Mouse (Mus musculus): ENCODE data around the gene Stac3.
A peak's percentile ranks its signal among the peaks of the same experiment; 100 is the strongest.

Gene Stac3

DNA sequence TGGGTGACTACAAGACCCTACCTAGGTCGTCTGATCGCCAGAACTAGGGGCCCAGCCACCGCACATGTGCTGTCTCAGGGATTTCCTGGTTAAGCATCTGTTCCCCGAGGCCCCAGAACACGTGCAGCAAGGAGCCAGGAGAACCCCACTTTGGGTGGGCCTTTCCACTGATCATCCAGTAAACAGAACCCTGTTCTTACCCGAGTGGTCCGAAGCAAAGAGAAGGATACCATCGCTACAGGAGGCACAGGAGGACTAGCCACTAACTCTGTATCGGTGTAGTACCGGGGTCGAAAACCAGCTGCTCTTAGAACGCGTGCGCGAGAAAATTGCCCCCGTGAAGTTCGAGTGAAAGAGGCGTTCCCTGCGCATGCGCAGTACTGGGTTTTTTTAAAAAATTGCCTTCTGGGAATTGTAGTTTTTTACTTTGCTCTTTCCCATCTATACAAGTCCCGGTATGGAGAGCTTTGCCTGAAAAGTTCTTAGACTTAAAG, 20.6 kb downstream of the Stac3 start, which contains the start of gene Shmt2:
Gene Shmt2, minus strand, starts transcription at position 357 of the 494 bp plus-strand sequence.
- peak; percentile 82 for DNase-seq (ENCODE audit: low read depth, low spot score)

GRCm38 (mm10) chr10:127524646-127525255, 23.3 kb downstream of the Stac3 start:
- DNase-seq (ENCODE audit: low read depth, low spot score): no peak

GRCm38 (mm10) chr10:127526048-127526447, 24.6 kb downstream of the Stac3 start:
- DNase-seq (ENCODE audit: low read depth, low spot score): no peak

GRCm38 (mm10) chr10:127526681-127527080, 25.2 kb downstream of the Stac3 start:
- no peak for DNase-seq (ENCODE audit: low read depth, low spot score)

DNA sequence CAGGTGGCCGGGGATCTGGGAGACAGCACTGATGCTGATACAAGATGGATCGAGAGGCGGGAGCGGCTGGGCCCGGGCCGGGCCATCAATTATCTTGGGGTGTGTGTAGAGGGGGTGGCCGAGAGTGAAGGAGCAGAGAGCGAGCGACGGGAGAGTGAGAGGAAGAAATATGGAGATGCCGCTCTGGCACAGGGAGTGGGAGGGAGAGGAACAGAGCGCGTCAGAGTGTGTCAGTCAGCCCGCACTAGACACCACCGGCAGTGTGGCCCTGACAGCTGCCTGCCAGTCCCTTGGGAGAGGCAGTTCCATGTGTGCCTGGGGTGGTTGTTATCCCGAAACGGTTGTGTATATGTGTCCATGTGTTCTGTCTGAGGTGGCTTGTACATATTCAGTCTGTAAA, 26.0 kb downstream of the Stac3 start:
- DNase-seq (ENCODE audit: low read depth, low spot score): no peak

- no peak for DNase-seq (ENCODE audit: low read depth, low spot score)
Measured at GRCm38 (mm10) chr10:127530945-127531344, 29.5 kb downstream of the Stac3 start.

GRCm38 (mm10) chr10:127531548-127531947, 30.1 kb downstream of the Stac3 start:
- no peak for DNase-seq (ENCODE audit: low read depth, low spot score)

- no peak for DNase-seq (ENCODE audit: low read depth, low spot score)
Measured at GRCm38 (mm10) chr10:127534036-127534928, 32.8 kb downstream of the Stac3 start, which contains the start of gene Nxph4. Gene Nxph4 (minus strand): TSS chr10:127534559.

- DNase-seq (ENCODE audit: low read depth, low spot score): no peak
Measured at GRCm38 (mm10) chr10:127534929-127535384, 33.5 kb downstream of the Stac3 start.

DNA sequence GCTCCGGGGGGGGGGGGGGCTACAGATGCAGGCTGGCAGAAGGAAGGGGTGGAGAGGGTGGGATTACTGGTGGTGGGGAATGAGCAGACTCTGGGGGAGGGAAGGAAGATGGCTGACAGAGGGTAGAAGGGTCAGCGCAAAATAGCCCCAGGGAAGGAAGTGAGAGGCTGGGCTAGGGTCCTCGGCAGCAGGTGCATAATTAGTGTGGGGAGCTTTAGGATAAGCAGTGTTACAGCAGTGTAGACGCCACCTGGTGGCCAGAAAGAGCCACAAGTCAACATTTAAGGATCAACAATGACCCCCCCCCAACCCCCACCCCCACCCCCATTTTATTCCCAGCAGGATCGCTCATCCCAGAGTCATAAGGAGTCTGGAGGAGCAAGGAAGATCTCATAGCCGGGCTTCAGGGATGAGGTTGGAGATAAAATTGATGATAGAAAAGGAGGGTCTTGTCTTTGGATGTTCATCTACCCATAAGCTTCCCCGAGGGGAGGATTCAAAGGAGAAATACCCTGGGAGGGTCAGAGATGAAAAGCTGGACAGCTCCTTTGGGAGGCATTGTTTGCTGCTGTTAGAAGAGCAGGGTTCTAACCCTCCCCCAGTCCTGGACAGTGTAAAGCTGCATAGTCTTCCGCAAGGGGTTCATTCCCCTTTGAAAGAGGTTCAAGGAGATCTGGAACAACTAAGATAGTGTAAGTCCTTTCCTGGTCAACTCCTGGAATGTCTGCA, 35.3 kb downstream of the Stac3 start:
- no peak for DNase-seq (ENCODE audit: low read depth, low spot score)

- DNase-seq (ENCODE audit: low read depth, low spot score): no peak
Measured at GRCm38 (mm10) chr10:127537854-127538583, 36.5 kb downstream of the Stac3 start.

GRCm38 (mm10) chr10:127541510-127541909, 40.0 kb downstream of the Stac3 start:
- DNase-seq (ENCODE audit: low read depth, low spot score): no peak

DNA sequence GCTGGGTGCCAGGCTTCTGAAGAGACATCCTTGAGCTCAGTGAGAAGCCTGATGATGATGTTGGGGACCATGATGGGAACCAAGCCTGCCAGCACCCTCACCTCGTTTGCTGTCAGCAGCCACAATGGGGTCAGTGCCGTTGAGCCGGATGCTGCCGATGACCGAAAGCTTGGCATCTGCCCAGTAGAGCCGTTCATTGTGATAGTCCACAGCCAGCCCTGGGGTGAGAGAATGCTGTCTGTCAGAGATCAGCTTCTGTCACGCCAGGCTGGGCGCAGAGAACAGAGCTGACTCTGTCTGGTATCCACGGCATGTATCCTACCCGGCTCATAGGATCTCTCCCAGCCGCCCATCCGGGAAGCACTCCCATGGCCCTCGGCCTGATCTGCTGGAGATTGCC, 40.6 kb downstream of the Stac3 start:
- no peak for DNase-seq (ENCODE audit: low read depth, low spot score)

DNA sequence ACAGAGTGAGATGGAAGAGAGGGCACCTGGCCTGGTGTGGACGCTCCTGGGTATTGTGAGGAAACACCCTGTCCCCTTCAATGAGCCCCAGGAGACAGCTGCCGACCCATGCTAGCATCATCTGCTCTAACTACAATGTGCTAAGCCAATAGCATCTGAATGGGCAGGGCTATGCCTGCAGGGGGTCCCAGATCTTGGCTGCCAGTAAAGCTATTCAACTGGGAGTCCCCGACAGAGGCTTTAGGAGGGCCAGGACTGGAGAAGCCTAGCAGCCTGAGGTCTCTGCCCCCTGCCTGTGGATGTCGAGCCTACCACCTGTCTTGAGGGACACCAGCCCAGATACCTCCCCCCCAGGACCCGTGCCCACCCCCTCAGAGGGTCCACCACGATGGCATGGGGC, 41.2 kb downstream of the Stac3 start:
- no peak for DNase-seq (ENCODE audit: low read depth, low spot score)

DNA sequence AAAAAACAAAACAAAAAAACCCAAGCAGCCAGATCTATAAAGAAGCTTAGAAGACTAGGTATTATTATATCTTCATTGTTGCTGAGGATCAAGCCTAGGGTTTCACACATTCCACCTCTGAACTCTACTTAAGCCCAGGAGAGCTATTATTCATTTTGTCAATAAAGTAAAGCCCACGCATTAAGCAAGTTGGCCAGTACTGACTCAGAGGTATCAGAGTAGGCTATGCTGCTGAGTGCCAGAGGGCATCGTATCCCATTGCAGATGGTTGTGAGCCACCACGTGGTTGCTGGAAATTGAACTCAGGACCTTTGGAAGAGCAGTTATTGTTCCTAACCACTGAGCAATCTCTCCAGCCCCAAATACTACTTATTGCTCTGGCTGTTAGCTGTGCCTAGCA, 42.4 kb downstream of the Stac3 start:
- no peak for DNase-seq (ENCODE audit: low read depth, low spot score)

- no peak for DNase-seq (ENCODE audit: low read depth, low spot score)
Measured at GRCm38 (mm10) chr10:127544375-127544774, 42.9 kb downstream of the Stac3 start.

DNA sequence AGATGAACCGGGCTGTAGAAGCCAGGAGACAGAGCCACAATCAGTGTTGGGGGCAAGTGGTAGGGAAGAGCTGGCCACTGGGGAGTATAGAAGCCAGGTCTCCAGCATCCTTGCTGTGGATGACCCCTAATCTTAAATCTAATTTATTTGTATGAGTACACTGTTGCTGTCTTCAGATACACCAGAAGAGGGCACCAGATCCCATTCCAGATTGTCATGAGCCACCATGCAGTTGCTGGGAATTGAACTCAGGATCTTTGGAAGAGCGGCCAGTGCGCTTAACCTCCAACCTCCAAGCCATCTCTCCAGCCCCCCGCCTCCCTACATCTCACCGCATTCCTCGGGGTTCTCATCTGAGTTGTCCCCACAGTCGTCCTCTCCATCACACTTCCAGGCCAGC, 45.0 kb downstream of the Stac3 start:
- no peak for DNase-seq (ENCODE audit: low read depth, low spot score)

DNA sequence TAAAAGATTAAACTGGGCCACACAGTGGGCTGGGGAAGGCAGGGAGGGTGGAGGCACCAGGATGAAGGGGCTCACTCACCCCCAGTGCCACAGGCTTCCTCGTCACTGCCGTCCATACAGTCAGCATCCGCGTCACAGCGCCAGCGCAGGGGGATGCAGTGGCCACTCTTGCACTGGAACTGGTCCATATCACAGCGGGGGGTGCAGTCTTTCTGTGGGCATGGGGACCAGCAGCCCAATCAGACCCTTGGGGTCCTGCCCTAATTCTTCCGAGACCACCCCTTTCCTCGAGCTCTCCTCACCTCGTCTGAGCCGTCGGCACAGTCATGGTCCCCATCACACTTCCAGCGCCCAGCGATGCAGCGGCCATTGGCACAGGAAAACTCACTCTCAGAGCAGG, 46.8 kb downstream of the Stac3 start:
- no peak for DNase-seq (ENCODE audit: low read depth, low spot score)

GRCm38 (mm10) chr10:127549892-127550291, 48.4 kb downstream of the Stac3 start:
- no peak for DNase-seq (ENCODE audit: low read depth, low spot score)

DNA sequence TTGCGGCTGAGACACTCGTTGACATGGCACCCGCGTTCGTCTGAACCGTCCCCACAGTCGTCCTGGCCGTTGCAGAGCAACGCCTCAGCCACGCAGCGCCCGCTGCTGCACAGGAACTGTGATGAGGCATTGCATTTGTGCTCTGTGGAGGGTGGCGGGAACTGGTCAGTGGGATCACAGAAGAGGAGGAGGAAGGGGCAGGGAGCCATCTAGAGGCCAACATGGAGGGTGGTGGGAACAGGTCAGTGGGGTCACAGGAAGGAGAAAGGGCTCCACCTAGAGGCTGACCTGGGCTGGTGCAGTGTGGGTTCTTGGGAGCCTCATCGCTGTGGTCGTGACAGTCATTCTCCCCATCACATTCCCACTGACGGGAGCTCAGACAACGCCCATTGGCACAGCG, 54.2 kb downstream of the Stac3 start:
- peak; percentile 59 for DNase-seq (ENCODE audit: low read depth, low spot score)

GRCm38 (mm10) chr10:127557397-127557796, 55.9 kb downstream of the Stac3 start:
- no peak for DNase-seq (ENCODE audit: low read depth, low spot score)

Measured in WW6 (cell line).